Mouse (Mus musculus) G1E (cell line): ENCODE results near the gene Srsf3.

Source experiments
- CTCF ChIP-seq: IDR thresholded peaks from 2 replicates; pipeline ENCODE4 v1.5.1; 2012; ENCODE audit warnings: low read depth, low read length, inconsistent platforms, mixed read lengths
- GATA1 ChIP-seq: IDR thresholded peaks from 2 replicates; pipeline ENCODE4 v1.6.1; 2012; ENCODE audit warnings: borderline replicate concordance, low read length, inconsistent platforms, mixed read lengths
- TAL1 ChIP-seq: conservative IDR thresholded peaks from 2 replicates; pipeline ENCODE4 v1.6.1; 2012; ENCODE audit warnings: low read depth, low read length, inconsistent platforms, mixed read lengths

DNA sequence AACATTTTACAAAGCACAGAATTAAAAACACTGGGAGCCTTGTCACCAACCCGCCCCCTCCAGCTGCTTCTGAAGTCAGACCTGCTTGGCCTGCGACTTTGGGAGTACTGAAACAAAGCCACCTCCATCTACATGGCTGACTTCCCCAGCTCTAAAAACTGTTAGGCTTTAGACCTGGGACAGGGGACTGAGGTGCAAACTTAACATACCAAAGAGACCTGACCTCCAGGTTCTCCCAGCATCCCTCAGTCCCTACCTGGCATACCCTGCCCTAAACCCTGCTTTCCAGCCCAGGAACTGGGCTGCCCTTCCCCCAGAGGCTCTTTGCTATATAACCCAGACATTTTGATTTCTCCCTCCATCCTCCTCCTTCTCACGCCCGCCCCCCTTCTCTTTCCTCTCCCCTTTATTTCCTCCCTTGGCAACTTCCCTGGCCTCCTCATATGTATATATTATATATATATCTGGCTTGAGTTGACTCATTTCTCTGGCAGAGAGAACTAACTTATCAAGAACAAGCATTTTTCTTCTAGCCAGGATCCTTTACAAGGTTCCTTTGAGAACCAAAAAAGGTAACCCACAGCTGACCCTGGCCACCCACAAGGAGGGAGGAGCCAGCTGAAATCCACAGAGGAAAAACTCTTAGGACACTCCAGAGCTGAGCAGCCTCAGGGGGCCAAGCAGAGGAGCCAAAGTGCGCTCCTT, 5.6 kb upstream of the Srsf3 start:
- no peak for TF ChIP-seq CTCF
- TF ChIP-seq TAL1 = no peak
- no peak for TF ChIP-seq GATA1
